Mouse (Mus musculus) common myeloid progenitor, adult 5-6 weeks (primary cell): ENCODE measurements at regions not wholly inside any gene's neighbourhood (a gene's known extent, or its start where the extent isn't known, plus 50 kb on each side); places are given as distances from the start of the nearest gene placed in this dataset.

Source experiments
- ATAC-seq: replicated peaks from 2 replicates; pipeline ENCODE4 v1.8.0; 2016; ENCODE audit warnings: low read depth, mild to moderate bottlenecking, moderate TSS enrichment, inconsistent platforms; ENCODE audit not compliant: poor library complexity, severe bottlenecking

GRCm38 (mm10) chr5:118447366-118447765 is 113.1 kb upstream of the Med13l start:
- no peak for ATAC-seq

DNA sequence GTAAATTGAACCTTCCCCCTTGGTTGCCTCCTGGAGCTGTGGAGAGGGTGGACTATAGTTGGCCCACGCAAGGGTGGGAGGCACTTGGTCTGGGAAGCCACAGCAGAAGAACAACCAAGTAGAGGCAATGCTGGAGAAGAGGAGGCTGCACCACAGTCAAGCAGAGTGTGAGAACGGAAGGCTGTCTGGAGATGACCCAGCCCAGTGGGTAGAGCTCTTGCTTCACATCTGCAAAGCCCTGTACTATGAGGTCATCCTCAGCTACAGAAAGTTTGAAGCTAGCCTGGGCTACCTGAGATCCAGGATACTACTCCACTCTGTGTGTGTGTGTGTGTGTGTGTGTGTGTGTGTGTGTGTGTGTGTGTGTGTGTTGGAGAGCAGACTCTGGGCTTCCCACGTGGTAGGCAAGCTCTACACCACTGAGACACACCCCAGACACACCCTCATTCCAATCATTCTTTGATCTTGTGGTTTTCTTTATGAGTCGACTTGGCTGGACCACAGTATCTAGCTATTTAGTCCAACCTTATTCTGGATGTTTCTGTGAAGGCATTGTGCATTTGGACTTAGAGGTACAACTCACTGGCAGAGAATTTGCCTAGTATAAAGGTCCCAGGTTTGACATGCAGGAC is 111.5 kb upstream of the Med13l start:
- no peak for ATAC-seq

DNA sequence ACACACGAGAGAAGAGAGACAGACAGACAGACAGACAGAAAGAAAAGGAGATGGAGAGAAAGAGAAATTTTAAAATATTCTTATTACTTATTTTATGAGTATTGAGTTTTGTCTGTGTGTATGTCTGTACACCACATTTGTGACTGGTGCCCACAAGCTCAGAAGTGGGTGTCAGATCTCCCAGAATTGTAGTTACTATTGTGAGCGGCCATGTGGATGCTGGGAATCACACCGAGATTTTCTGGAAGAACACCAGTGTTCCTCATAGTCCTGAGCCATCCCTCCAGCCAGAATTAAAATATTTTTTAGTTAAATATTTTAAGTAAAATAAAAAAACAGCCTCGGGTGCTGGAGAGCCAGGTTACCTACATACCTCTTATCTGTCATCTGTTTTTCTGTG is 110.6 kb upstream of the Med13l start:
- no peak for ATAC-seq

DNA sequence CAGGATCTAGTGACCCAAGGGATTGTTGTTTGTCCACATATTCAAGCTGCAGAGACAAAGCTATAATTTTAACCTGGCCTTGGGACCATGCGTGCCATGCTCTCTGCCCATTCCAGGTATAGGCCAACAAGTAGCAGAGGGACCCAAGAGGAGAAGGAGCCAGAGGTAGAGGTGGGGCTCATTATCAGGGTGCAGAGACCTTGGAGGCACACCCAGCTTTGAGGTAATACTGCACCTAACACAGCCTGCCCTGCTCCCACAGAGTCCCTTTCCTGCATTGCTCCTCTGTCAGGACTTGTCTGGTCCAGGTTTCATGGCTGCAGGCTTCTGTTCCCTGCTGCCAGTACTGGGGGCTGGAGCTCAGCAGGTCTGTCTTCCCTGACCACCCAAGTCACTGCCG is 108.4 kb upstream of the Med13l start:
- ATAC-seq: no peak

GRCm38 (mm10) chr5:118454096-118454495 is 106.4 kb upstream of the Med13l start:
- no peak for ATAC-seq

- peak; percentile 90 for ATAC-seq
These were observed 101.6 kb upstream of the Med13l start for GRCm38 (mm10) chr5:118458727-118459390.

- ATAC-seq: 0 out of 2 replicates have a peak, but pooled peaks have one; percentile 1
These were observed 101.1 kb upstream of the Med13l start for GRCm38 (mm10) chr5:118459391-118459792.

DNA sequence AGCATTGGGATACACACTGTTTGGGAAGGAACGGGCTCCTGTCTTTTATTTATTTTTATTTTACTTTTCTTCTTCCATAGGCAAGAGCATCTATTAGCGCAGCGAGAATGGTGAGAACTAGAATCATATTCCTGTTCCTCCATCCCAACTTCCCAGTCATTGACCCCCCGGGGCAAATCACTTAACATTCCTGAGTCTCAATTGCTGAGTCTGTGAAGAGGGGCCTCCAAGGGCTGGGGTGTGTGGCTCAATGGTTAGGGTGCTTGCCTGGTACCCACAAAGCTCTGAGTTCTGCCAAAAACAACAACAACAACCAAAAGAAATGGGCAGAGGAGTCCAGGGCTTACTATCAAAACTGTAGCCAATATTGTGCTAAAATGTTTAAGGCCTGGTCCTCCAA is 98.5 kb upstream of the Med13l start:
- ATAC-seq: no peak

DNA sequence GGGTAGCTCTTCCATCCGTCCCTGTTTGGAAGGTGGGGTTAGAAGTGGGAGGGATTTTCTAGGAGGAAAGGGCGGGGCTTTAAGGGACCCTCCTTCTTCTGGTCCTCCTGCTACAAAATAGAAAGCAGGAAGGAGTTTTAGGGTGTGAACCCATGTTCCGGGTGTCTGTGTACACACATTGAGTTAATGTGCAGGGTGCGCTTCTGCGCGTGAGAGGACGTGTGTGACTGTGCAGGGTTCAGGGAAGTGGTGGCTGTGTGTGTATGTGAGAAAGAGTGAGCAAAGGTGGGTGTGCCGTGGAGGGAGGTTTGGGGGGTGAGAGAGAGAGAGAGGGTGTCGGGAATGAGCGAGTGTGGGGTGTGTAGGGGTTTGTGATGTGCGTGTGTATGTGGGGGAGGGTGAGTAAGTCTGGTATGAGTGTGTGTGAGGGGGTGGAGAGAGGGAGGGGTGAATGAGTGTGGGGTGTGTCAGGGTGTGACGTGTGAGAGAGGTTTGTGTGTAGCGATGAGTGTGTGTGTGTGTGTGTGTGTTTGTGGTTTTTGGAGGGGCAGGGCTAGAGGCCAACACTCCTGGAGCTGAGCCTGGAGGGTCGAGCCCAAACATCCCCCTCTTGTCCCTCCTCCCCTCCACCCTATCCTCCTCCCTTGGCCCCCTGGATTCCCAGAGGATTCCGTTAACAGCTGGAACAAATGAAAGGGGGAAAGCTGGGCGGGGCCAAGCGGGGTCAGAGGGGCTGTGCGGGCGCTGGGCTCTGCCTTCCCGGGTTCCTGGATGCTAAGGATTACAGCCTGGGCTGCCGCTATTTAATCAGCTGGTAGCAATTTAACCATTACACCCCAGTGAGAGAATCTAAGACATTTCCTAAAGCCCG is 95.3 kb upstream of the Med13l start:
- peak; percentile 47 for ATAC-seq

DNA sequence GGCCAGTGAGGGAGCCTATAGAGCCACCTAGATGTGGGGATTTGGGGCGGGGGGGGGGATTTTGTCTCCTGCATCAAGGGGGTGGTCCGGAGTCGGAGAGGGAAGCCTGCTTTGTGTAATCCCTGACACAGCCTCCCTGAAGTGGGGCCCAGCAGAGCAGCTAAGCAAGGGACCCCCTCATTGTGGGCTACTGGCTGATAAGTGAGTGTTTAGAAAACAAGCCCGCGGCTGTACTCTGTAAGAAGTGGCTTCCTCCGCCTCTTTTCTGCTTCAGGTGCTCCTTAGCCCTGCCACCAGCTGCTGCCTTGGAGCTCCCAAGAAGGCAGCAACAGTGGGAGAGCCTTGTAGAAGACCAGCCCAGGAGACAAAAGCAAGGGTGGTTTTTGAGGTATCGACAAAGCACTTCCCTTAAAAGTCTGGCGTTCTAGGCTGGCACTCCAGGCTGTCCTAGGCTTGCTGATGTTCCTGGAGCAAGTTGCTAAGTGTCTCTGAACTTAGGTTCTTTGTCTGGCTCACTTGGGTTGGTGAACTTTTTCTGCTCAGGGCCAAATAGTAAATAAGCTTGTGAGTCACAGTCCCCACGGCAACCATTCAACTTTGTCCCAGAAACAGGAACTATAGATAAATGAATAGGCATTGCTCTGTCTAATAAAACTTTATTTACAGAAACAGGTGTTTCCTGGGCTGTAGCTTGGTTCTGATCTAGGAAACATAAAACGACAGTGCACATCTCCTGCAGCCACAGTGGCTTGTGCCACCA is 94.3 kb upstream of the Med13l start:
- peak; percentile 48 for ATAC-seq

DNA sequence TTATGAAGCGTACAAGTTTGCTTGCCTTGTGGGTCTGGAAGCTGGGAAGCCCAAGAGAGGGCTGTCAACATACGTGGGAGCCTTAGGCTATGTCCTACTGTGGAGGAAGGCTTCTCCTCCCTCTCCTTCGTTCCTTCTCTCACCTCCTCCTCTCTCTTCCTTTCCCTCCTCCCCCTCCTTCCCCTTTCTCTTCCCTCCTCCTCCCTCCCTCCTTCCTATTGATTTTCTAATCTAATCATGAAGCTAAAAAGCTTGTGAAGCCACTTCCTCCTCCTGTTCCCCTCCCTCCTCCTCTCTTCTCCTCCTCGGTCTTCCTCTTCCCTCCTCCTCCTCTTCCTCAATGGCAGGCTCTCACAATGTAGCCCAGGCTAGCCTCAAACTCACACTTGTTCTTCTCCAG is 91.7 kb upstream of the Med13l start:
- ATAC-seq: no peak

DNA sequence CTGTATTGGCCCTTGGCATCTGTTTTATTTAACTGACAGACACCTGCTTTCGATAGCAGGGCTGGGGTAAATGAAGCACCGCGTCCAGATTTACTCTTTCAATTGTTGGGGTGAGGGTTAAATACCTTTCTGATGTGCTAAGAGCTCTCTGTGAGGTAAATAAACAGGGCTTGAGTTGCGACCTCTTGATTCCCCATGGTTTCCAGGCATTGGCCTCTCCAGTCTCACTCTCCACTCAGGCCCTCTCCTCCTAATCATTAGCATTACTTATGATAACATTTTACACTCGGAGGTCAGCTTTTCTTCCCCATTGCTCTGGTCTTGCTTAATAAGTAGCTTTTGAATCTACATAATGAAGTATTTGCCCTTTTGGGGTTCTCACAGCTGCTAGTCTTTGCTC is 88.9 kb upstream of the Med13l start:
- ATAC-seq: no peak

DNA sequence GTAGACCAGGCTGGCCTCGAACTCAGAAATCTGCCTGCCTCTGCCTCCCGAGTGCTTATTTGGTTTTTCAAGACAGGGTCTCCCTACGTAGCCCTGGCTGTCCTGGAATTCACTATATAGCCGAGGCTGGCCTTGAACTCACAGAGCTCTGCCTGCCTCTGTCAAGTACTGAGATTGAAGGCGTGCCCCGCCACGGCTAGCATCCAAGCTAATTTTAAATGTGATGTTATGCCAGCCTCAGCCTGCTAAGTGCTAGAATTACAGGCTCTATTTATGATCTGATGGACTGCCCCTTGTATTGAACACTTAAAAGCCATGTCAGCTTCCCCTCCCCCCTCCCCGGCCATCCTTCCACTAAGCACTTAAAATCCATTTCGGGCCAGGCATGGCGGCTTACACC is 88.2 kb upstream of the Med13l start:
- ATAC-seq: no peak

GRCm38 (mm10) chr5:118473128-118473730 is 87.2 kb upstream of the Med13l start:
- no peak for ATAC-seq

DNA sequence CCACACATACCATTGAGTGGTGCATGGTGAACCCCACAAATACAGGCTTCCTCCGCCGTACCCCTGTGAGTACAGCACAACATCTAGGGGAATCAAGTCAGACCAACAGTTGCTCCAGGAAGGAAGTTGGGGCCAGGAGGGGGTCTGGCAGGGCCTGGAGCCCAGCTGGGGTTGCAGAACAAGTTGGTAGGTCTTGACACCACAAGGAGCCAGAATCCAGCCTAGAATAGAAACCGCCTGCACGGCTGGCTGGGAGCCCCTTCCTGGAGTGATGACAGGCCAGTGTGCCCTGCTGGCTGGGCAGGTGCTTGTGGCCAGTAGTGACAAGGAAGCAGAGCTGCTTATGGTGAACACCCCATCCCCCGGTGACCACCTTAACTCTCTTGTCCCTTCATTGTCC is 83.9 kb upstream of the Med13l start:
- ATAC-seq: peak; percentile 60

DNA sequence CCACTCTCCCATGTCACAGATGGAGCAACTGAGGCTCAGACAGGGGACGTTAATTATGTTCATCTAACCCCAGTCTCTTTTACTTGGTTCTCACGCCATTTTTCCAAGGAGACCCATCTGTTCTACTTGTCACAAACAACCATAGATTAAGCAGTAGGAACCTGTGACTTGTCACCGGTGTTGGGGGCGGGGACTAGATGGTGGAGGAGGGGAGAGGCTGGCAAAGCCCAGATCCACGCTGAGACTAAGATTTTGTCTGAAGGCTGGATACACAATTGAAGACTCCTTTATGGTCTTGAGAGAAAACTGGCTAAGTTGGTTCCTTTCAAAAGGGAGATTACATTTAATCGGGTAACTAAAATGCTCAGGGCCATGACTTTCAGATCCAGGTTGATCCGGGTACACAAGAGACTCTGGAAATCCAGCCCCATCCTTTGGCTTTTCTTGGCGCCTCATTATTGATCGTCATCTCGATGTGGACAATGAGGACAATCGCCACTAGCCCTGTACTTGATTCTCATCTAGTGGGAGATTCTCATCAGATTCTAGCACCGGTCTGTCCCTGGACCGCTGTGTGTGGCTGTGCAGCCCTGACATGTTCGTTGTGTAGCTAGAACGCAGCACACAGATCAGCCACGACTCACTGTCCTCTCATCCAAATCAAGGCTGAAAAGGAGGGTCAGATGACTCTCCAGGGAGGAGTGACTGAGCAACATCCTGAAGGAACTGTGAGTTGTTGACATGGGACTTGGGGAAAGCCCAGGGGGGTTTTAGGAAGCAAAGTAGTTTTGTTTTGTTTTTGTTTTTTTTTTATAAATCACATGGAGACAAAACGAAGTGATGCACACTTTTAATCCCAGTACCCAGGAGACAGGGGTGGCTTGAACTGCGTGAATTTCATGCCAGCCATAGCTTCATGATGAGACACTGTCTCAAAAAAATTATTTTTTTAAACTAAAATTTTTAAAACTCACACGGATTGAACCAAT is 83.1 kb upstream of the Med13l start:
- ATAC-seq: no peak

DNA sequence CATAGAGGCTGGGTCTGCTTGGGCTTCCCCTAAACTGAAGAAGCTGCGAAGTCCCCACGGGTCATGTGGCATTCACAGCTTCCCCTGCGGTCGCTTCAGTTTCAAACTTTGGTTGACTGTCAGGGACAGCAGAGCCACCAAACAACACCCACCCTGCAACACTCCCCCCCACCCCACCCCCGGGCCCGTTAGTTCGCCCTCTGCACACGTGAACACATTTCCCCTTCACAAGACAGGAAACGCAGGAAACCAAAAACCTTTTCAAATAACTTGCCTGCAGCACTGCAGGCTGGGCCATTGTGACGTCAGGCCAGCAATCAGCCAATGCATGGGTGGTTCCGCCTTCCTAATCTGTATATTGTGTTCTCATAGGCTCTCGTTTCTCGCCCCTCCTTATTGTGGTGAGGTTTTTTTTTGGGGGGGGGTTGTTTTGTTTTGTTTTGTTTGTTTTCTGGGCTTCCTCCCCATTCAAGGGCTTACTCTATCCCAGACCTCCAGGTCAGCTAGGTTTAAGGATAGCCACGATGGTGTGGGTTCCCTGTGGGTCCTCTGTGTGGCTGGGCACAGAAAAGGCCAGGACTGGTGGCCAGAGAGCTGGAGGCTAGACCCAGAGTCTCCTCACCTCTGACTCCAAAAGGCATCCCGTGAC is 82.2 kb upstream of the Med13l start:
- ATAC-seq: peak; percentile 77

- ATAC-seq: no peak
These were observed 80.5 kb upstream of the Med13l start for GRCm38 (mm10) chr5:118480000-118480399.
